Mouse (Mus musculus) hindbrain, embryonic 16.5 days (tissue): ENCODE measurements at regions not wholly inside any gene's neighbourhood (a gene's known extent, or its start where the extent isn't known, plus 50 kb on each side); places are given as distances from the start of the nearest gene placed in this dataset.

Source experiments
- ATAC-seq: fragments of 200-750 bp; cut with Nextera tagmentation; 2 replicates; pipeline ENCODE4 v1.8.0; 2017; ENCODE audit warnings: moderate TSS enrichment, moderate library complexity
- H3K27ac ChIP-seq: fragments of 300-500 bp; sonication (generic); 2 replicates; pipeline ENCODE4 v1.5.1; 2014; ENCODE audit warnings: low read depth, mild to moderate bottlenecking, control low read depth, low read length, moderate library complexity
- H3K27me3 ChIP-seq: fragments of 300-500 bp; sonication (generic); replicated peaks from 2 replicates; pipeline ENCODE4 v1.6.1; 2014; ENCODE audit warnings: low read length; ENCODE audit not compliant: control insufficient read depth, insufficient read depth
- H3K36me3 ChIP-seq: fragments of 300-500 bp; sonication (generic); 2 replicates; pipeline ENCODE4 v1.6.1; 2014; ENCODE audit warnings: mild to moderate bottlenecking, low read length, moderate library complexity, mixed read lengths; ENCODE audit not compliant: control insufficient read depth, insufficient read depth
- H3K4me1 ChIP-seq: fragments of 300-500 bp; sonication (generic); 2 replicates; pipeline ENCODE4 v1.6.1; 2014; ENCODE audit warnings: low read depth, low read length; ENCODE audit not compliant: control insufficient read depth, insufficient read depth
- H3K4me2 ChIP-seq: fragments of 300-500 bp; sonication (generic); 2 replicates; pipeline ENCODE4 v1.6.1; 2014; ENCODE audit warnings: mild to moderate bottlenecking, low read length, control low read depth, moderate library complexity
- H3K4me3 ChIP-seq: fragments of 300-500 bp; sonication (generic); 2 replicates; pipeline ENCODE4 v1.5.1; 2014; ENCODE audit warnings: mild to moderate bottlenecking, low read length, control low read depth, moderate library complexity
- H3K9ac ChIP-seq: fragments of 300-500 bp; sonication (generic); 2 replicates; pipeline ENCODE4 v1.6.1; 2014; ENCODE audit warnings: low read depth, mild to moderate bottlenecking, control low read depth, low read length, moderate library complexity
- H3K9me3 ChIP-seq: fragments of 300-500 bp; sonication (generic); 2 replicates; pipeline ENCODE4 v1.6.1; 2014; ENCODE audit warnings: mild to moderate bottlenecking, low read length, moderate library complexity; ENCODE audit not compliant: control insufficient read depth
- WGBS: fragments of 180-500 bp; shearing (Covaris S2); extraction: QIAGEN DNeasy Blood & Tissue Kit; methylation state at CpG from one replicate; pipeline ENCODE4 v1.1.7; 2014; 5-methylcytosine and 5-hydroxymethylcytosine counted together

DNA sequence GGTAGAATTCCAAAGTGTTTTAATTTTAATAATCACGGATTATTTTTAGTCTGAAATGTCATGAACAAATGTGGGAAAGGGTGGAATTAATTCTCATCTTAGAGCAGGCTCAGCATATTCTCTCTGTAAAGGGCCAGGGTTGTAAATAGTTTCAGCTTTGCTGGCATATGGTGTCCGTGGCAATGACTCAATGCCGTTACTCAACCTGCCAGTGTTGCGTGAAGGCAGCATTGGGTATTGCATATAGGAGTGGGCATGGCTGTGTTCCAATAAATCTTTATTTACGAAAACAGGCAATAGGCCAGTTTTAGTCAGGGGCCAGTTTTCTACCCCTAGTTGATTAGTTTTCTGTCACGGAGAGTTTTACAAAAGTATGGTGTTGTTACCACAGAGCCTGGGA is 81.1 kb upstream of the Ptch1 start:
- Histone ChIP-seq H3K27me3 (no peaks in the 10 kb centered on the region), H3K4me3 (no peak overlapping the region), H3K4me2 (no peak overlapping the region), H3K9ac (no peak overlapping the region), H3K4me1 (no peaks in the 10 kb centered on the region), H3K27ac (no peak overlapping the region), H3K9me3 (no peaks in the 10 kb centered on the region), H3K36me3 (no peaks in the 10 kb centered on the region)
- ATAC-seq, result no peak
- 56% methylated on average over 6 of the region's 6 CpGs for WGBS

DNA sequence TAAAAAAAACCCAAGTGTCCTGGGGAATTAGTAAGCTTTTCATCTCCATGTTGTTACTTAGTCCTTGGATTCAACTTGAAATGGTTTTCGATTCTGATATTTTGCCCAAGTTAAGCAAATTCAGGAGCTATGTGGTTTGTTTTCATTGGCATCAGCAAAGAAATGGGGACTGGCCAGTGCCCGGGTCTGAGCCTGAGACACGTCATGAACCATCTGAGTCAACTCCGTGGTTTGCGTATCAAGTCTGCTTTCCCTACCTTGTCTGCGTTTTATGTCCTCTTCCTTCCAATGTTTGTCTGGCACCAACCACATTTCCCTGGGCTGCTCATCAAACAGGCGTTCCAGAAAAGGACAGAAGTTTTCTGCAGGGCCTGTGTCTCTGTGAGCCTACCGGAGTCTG is 83.7 kb upstream of the Ptch1 start:
- Histone ChIP-seq H3K36me3 (no peaks in the 10 kb centered on the region), H3K27me3 (no peaks in the 10 kb centered on the region), H3K9me3 (no peaks in the 10 kb centered on the region), H3K4me2 (no peak overlapping the region), H3K27ac (no peak overlapping the region), H3K4me1 (no peaks in the 10 kb centered on the region), H3K4me3 (no peak overlapping the region), H3K9ac (no peak overlapping the region)
- ATAC-seq, result no peak
- 89% methylated on average over 8 of the region's 8 CpGs for WGBS

DNA sequence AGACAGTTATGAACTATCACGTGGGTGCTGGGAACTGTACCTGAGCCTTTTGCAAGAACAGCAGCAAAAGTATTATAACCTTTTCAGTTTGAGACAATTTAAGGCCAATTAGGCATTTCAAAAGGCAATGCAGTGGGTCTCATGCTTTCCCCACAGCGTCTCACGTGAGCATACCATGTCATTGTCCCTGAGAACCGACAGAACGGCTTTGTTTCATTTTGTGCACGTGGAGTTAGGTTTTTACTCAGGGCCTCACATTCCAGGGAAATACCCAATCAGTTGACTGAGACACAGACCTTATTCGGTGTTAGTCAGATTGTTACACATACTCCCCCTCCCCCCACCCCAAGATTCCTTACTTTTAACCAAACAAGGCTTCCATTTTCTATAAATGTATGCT is 86.0 kb upstream of the Ptch1 start:
- Histone ChIP-seq H3K27ac (no peak overlapping the region), H3K4me2 (no peak overlapping the region), H3K36me3 (no peaks in the 10 kb centered on the region), H3K27me3 (no peaks in the 10 kb centered on the region), H3K4me3 (no peak overlapping the region), H3K4me1 (no peaks in the 10 kb centered on the region), H3K9me3 (no peaks in the 10 kb centered on the region), H3K9ac (no peak overlapping the region)
- no peak for ATAC-seq
- 83% methylated on average over 7 of the region's 7 CpGs for WGBS

DNA sequence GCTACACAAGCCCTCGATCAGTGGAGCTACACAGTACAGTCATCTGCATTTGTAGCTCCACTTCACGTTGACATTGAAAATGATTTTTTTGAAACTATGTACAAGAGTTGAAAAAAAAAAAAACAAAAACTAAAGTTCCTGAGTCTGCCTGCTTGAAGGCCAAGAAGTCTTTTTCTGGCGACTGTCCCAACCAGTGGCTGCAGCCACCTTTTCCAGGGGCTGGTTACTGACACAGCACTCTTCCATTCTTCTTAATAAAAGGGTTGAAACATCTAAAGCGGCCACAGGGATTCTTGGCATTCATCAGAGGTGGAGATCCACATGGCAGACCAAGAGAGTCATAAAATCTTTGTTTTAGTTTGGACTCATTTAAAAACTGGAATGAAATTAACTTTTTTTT is 87.0 kb upstream of the Ptch1 start:
- Histone ChIP-seq H3K4me1 (no peaks in the 10 kb centered on the region), H3K27me3 (no peaks in the 10 kb centered on the region), H3K9ac (no peak overlapping the region), H3K4me2 (no peak overlapping the region), H3K27ac (no peak overlapping the region), H3K9me3 (no peaks in the 10 kb centered on the region), H3K4me3 (no peak overlapping the region), H3K36me3 (no peaks in the 10 kb centered on the region)
- WGBS, result 66% methylated on average over 4 of the region's 4 CpGs
- no peak for ATAC-seq

DNA sequence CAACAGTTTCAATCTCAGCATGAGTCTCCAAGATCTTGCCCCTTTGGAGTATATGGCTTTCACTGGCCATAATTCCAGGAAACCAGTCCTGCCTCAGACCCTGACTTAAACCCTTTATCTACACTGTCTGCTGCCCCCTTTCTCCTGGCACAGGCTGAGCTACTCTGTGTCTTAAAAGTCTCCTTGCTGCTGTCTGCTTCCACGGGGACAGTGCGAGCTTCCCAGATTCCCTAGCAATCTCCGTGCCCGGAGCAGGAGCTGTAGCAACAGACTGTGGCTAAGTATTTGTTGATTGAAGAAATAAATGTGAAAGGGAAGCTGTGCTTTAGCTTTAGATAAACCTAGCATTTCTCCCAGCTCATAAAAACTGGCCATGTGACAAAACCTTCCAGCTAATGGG is 95.2 kb upstream of the Ptch1 start:
- 18% methylated on average over 4 of the region's 4 CpGs for WGBS
- no peak overlapping the region for H3K4me2 ChIP-seq
- no peaks in the 10 kb centered on the region for H3K36me3 ChIP-seq
- peaks cover 5% of the 10 kb centered on the region for H3K4me1 ChIP-seq
- no peak; the same call in 1 of the 2 replicates for ATAC-seq
- no peak overlapping the region; the same call in 1 of the 2 replicates for H3K27ac ChIP-seq
- no peaks in the 10 kb centered on the region for H3K9me3 ChIP-seq
- no peaks in the 10 kb centered on the region for H3K27me3 ChIP-seq
- H3K9ac ChIP-seq, result no peak overlapping the region
- H3K4me3 ChIP-seq, result no peak overlapping the region

DNA sequence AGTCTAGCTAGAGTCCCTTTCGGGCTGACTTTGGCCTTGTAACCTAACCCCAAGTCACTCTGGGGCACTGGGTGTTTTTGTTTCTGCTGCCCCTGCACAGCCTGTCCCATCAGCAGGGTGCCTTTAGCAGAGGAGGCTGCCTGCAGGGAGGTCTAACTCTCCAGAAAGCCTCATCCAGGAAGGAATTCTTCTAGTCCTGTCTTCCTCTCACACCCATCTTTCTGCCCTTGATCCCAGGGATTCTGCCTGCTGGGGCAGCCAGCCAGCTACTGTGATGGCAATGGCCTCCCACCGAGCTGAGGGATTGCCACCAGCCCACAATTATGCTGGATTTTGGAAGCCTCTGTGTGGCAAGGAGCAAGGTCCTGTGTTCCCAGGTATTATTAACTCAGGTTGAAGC is 95.6 kb upstream of the Ptch1 start:
- Histone ChIP-seq H3K27me3 (no peaks in the 10 kb centered on the region), H3K9me3 (no peaks in the 10 kb centered on the region), H3K4me1 (peaks cover 5% of the 10 kb centered on the region), H3K4me3 (no peak overlapping the region), H3K27ac (no peak overlapping the region), H3K4me2 (no peak overlapping the region), H3K36me3 (no peaks in the 10 kb centered on the region), H3K9ac (no peak overlapping the region)
- ATAC-seq, result no peak
- WGBS, result 2% methylated on average over 2 of the region's 2 CpGs

DNA sequence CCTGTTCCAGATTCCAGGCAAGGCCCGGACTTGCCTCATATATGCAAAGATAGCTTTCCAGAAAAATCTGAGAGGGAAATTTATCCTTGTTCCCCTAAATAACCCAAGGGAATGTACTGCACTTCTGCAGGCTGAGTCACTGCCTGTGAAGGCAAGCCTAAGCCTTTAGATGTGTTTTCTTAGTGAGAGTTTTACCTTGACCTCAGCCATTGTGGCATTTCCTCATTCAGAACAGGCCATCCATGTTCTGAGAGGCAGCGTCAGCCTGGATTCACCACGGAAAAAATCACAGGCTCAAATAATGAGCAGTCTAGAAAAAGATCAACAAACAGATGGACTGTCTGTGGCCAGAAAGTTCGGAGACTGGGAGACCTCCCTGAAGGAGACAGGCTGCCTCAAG is 99.0 kb upstream of the Ptch1 start:
- no peak overlapping the region for H3K9ac ChIP-seq
- ATAC-seq, result no peak
- H3K4me2 ChIP-seq, result no peak overlapping the region
- H3K27me3 ChIP-seq, result no peaks in the 10 kb centered on the region
- H3K27ac ChIP-seq, result no peak overlapping the region
- 73% methylated on average over 4 of the region's 4 CpGs for WGBS
- no peaks in the 10 kb centered on the region for H3K36me3 ChIP-seq
- H3K4me3 ChIP-seq, result no peak overlapping the region
- peaks cover 5% of the 10 kb centered on the region for H3K4me1 ChIP-seq
- H3K9me3 ChIP-seq, result no peaks in the 10 kb centered on the region

DNA sequence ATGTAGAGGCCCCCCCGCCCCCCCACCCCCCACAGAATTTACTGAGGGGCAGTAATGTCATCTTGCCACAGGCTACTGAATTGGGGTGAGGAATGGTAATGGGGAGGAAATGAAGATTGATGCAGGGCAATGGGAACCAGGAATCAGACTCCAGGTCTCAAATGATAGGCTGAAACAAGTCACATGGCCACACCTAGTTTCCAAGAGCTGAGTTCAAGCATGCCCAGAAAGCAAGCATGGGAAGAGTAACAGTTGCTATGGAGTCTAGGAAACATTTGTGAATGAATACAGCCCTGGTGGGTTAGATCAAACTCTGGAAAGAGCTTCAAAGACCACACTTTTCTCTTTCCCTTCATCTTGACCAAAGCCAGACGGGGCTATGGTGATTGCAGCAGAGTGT is 104.3 kb upstream of the Ptch1 start:
- ATAC-seq, result no peak
- H3K27me3 ChIP-seq, result no peaks in the 10 kb centered on the region
- H3K9me3 ChIP-seq, result no peaks in the 10 kb centered on the region
- WGBS, result 51% methylated on average over 2 of the region's 2 CpGs
- no peak overlapping the region for H3K4me3 ChIP-seq
- no peak overlapping the region for H3K9ac ChIP-seq
- H3K4me2 ChIP-seq, result no peak overlapping the region
- no peaks in the 10 kb centered on the region for H3K36me3 ChIP-seq
- no peaks in the 10 kb centered on the region for H3K4me1 ChIP-seq
- no peak overlapping the region for H3K27ac ChIP-seq

DNA sequence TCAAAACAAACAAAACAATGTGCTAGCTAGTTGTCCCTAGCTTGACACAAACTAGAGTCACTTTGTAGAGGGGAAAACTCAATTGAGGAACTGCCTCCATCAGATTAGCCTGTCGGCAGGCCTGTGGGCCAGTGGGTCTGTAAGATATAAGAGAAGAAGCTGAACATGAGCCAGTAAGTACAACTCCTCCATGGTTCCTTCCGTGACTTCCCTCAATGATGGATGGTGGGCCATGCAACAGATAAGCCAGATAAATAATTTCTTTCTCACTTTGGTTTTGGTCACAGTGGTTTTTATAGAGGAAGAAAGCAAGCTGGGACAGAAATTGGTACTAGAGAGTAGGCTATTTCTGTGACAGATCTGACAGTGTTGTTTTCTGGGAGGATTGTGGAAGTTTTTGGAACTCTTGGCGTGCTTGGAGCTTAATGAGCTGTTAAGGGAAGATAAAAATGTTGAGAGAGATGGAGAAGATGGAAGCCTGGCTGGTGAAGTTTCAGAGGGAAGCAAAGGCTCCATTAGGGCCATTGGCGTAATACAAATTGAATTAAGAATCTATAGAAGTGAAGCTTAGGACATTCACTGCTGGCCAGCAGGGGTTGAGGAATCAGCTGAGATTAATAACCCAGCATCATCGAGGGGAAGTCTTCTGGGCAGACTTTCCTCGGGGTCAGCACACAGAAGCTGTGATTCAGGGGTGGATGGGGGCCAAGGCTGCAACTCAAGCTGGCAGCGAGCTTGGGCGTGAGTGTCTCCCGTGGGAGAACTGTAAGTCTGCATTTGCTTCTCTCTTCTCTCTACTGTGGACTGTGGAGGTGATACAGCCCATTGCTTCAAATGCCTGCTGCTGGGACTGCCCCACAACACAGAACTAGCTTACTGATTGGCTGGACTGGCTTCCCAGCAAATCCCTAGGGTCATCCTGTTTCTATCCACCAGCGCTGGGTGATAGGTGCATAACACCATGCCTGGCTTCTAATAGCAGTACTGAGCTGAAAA is 105.2 kb upstream of the Ptch1 start:
- Histone ChIP-seq H3K27ac (no peak overlapping the region), H3K9me3 (no peaks in the 10 kb centered on the region), H3K4me3 (no peak overlapping the region), H3K4me1 (no peaks in the 10 kb centered on the region), H3K27me3 (no peaks in the 10 kb centered on the region), H3K9ac (no peak overlapping the region), H3K4me2 (no peak overlapping the region), H3K36me3 (no peaks in the 10 kb centered on the region)
- ATAC-seq, result no peak
- 73% methylated on average over 10 of the region's 10 CpGs for WGBS
